Mouse (Mus musculus) spleen, postnatal 10 days (tissue): ENCODE measurements around the gene Hist1h4d.
"Not testable (repeated sequence)": the region's sequence is repeated elsewhere in the genome, so short reads cannot be mapped to it uniquely, and the experiment has no call there.

ENCODE experiments used
- DNase-seq, 2 experiments: peaks; one replicate each; pipeline ENCODE4 v3.0.0; 2021 to 2022; ENCODE audit warnings: low spot score in 2 of 2

Gene Hist1h4d

DNA sequence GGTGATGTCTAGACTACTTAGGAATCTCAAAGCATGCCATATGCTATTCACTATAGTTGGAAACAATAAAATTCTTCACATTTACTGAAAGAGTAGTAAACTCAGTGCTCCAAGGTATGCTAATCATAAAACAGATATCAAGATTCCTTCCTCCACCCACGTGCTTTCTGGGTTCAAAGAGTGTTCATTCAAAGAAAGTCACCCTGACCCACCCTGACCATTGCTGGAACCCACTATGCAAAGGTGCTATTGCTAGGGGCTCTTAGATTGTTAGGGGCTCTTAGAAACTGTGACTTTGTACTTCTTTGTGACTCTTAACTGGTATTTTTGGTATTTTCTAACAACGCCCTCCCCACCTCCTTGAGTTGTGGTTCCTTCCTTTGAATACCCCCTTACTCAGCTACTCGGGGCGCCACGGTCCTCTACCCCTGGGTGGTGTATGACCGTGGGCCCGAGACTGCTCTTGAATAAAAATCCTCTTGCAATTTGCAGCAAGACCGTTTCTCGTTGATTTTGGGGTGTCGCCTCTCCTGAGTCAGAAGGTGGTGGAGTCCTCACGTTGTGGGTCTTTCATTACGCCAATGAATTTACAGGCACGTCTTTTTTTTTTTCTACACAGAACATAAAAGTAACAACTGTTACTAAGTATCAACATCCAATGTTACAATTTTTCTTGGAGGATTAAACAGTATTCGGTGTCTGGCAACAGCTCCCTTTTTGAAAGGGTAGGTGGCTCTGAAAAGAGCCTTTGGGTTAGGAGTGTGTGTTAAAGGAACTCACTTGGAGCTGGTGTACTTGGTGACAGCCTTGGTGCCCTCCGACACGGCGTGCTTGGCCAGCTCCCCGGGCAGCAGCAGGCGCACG, 8.1 kb upstream of the Hist1h4d start:
- peak; percentile 61 to 65 for DNase-seq

DNA sequence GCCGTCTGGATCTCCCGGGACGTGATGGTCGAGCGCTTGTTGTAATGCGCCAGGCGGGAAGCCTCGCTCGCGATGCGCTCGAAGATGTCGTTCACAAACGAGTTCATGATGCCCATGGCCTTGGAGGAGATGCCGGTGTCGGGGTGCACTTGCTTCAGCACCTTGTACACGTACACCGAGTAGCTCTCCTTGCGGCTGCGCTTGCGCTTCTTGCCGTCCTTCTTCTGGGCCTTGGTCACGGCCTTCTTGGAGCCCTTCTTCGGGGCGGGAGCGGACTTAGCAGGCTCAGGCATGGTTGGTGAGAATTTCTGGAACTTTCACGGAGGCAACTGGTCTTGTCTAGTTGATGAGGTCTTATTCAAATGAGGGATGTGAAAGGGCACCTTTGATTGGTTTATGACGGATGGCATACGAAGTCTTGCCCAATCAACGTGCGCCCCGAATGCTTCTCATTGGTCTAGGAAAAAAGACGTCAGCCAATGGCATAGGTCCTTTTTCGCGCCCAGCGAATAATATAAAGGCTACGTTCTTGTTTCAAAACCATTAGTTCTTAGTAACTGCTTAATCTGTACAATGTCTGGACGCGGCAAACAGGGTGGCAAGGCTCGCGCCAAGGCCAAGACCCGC, 7.4 kb upstream of the Hist1h4d start, which contains the start of the genes Hist1h2bf and Hist1h2ad:
Gene Hist1h2bf, minus strand, starts transcription at position 299 of the 627 bp plus-strand sequence.
Gene Hist1h2ad, plus strand, starts transcription at position 484 of the 627 bp plus-strand sequence.
- DNase-seq: peak; percentile 91

DNA sequence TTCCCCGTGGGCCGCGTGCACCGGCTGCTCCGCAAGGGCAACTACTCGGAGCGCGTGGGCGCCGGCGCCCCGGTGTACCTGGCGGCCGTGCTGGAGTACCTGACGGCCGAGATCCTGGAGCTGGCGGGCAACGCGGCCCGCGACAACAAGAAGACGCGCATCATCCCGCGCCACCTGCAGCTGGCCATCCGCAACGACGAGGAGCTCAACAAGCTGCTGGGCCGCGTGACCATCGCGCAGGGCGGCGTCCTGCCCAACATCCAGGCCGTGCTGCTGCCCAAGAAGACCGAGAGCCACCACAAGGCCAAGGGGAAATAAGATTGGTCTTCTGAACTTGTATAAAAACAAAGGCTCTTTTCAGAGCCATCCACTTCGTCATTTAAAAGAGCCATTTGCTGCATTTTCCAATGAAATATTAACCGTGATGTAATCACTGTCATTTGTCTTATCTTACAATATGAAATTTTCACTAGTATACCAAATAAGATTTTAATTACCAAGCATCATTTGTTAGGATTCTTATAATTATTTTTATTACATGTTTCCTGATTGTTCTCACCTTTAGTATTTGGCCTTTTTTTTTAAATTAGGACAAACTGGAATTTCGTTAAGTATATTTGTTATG, 6.7 kb upstream of the Hist1h4d start:
- not testable (repeated sequence) for DNase-seq

DNA sequence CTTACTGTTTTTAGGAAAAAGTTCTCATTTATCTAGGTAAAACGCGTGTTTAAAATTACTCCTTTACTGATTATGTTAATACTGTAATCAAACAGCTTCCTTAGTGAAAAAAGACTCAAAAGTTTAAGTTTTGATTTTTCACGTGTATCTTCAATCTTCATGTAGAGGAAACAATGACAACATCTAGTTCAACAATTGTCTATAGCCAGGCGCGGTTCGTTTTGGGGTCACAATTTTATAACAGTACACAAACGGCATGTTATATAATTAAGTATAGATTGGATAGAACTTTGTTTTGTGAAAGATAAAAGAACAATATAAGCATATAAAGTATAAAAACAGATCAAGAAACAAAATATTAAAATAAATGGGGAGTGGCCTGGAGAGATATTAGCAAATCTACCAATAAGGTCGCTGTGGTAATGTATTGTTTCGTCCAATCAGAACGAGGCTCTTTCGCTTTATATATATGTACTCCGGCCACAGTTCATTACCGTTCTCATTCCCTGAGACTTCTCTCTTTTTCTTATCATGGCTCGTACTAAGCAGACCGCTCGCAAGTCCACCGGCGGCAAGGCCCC, 6.0 kb upstream of the Hist1h4d start, which contains the start of gene Hist1h3d:
Gene Hist1h3d, plus strand, starts transcription at position 493 of the 581 bp plus-strand sequence.
- peak; percentile 68 to 82 for DNase-seq

DNA sequence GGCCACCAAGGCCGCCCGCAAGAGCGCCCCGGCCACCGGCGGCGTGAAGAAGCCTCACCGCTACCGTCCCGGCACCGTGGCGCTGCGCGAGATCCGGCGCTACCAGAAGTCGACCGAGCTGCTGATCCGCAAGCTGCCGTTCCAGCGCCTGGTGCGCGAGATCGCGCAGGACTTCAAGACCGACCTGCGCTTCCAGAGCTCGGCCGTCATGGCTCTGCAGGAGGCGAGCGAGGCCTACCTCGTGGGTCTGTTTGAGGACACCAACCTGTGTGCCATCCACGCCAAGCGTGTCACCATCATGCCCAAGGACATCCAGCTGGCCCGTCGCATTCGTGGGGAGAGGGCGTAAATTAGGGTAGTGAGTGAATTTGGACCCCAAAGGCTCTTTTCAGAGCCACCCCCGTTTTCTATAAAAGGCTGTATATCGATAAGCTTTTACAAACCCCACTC, 5.5 kb upstream of the Hist1h4d start:
- peak; percentile 53 to 67 for DNase-seq

DNA sequence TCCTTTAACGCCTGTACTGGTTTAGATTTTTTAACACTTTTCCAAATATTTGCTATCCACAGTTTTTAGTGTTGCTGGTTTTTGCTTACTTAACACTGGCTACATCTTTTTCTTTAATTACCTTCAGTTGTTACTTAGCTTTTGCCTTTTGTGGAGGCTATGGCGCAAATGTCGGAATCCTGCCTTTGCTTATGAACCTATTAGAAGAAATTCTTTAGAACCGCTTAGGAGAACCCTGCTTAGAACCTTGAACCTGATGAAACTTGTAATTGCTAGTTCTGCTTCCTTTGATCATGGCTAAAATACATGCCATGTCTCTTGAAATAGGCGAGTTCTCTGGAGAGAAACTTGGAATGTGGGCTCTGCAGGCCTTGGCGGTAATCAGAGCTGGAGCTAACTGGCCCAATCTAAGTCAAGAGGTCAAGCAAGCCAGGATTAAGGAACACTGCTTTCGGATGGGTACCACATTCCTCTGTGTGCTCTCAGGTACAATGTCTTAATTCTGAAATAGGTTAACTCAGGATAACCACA, 5.0 kb upstream of the Hist1h4d start:
- DNase-seq: peak; percentile 38 to 50

DNA sequence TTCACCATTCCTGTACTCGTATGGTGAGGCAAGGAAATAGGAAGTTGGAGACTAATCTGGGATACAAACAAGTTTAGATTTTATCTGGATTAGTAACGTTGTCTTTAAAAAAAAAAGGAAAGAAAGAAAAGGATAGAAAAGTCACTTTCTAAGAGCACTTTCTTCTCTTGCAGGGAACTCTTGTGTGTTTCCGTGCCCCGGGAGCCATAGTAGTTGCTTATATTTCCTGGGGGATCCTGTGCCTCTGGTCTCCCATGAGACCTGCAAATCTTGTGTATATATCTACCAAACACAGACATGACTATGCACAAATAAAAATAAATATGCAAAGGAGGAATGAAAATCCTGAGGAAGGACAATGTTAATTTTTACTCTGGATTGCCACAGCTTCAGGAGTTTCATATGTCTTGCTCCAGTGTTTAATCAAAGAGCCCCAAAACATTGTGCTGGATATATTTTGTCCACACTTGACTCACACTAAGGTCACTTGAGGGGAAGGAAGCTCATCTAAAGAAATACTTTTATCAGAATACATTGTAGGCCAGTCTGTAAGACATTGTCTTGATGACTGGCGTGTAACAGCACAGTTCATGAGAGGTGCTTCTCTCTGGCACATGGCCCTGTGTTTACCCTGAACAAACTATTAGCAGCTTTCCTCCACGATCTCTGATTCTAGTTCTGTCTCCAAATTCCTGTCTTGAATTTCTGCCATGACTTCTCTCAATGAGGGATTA, 4.3 kb upstream of the Hist1h4d start:
- peak in 1 of 2 experiments; percentile 47 for DNase-seq

DNA sequence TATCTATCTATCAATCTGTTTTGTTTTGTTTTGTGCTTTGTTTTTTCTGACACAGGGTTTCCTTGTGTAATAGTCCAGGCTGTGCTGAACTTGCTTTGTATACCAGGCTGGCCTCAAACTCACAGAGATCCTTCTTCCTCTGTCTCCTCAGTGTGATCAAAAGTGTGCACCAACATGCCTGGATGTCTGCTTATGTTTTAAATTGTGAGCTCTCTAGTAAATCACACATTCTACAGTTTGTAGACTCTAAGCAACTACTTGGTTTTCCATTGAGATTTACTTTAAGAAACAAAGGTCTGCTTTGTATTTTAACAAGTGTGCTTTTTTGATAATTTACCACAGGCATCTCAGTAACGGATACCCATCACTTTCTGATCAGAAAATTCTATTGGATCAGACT, 3.6 kb upstream of the Hist1h4d start:
- DNase-seq: no peak

DNA sequence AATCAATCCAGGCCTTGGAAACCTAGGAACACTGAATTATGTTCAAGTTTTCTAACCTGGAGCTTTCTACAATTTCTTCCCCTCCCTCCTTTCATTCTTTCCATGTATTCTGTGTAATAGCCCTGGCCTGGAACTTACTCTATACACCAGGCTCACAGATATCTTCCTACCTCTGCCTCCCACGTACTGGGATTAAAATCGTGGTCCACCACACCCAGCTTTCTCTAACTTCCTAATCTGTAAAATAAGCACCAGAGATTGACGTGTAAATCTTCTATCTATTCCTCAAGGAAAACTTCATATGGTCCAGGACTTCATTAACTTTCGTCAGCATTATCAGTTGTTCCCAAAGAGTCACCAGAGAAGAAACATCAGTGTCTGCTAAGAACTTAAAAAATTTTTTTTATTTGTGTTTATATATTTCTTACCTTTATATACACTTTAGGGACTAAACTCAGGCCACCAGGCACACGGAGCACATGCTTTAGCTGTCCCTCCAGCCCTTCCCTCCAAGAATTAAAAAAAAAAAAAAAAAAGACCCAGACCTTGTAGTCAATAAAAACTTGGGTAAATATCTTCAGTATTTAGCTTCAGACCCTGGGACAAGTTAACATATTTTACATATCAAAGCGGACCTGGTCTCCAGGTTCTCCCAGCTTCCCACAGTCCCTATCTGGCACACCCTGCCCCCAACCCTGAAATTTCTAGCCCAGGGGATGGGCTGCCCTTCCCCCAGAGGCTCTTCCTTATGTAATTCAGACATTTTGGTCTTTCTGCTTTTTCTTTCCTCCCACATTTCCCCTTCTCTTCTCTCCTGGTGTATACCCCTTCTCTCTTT, 1.0 kb downstream of the Hist1h4d start:
- peak; percentile 28 to 40 for DNase-seq

DNA sequence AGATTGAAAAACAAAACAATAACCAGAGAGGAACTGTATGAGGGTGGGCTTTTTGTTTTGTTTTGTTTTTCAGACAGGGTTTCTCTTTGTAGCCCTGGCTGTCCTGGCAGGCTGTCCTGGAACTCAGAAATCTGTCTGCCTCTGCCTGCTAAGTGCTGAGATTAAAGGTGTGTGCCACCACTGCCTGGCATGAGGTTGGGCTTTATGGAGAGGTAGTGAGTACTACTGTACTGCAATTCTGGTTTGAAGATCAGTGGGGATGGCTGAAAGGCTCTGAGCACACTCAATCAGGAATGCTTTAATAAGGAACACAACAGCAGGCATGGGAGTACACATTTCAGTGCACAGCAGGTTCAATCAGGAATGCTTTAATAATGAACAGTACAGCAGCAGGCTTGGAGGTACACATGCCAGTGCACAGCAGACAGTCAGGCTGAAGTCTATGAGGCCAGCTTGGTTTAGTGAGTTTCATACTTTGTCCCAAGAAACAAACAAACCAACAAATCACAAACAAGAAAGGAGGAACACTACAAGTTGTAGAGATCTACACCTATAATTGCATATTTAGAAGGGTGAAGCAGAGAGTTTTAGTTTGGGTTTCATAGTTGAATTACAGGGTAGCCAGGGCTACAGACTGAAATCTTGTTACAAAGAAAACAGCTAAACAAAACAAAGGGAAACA, 2.1 kb downstream of the Hist1h4d start:
- DNase-seq: peak; percentile 38 to 44

DNA sequence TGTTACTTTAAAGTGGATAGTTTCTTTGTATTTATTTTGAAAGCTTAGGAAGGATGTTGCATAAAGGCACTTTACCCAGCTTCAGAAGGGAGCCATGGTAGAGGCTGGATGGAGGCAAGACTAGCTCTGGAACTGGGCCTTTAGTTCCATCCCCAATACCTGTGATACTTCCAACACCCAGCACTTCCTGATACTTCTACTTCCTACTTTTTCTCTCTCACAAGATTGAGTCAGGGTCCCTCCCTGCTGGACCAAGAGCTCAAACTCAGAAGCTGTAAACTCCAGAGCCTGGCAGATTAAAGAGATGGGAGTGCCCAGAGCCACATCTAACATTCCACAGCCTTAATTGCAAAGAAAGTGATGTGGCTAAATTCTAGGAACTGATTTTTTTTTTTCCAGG, 2.9 kb downstream of the Hist1h4d start:
- DNase-seq: peak in 1 of 2 experiments; percentile 37

DNA sequence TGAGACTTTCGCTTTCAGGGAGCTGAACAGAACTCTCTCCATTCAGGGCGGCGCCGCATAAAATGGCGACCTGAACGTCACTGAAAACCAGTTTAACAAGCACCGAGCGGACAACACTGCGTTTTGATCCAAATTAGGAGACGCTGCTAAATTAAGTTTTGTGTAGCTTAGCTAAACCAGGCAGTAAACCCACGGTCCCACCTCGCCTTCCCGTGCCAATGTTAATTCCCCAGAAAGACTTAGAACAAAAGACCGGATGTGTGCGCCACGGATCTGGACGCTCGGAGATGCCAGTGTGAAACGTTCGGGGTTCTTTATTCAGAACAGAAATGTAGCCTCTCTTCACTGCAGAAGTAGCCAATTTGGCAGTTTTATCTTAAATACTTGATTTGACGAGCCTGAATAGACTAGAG, 3.6 kb downstream of the Hist1h4d start:
- DNase-seq: peak; percentile 78 to 86

DNA sequence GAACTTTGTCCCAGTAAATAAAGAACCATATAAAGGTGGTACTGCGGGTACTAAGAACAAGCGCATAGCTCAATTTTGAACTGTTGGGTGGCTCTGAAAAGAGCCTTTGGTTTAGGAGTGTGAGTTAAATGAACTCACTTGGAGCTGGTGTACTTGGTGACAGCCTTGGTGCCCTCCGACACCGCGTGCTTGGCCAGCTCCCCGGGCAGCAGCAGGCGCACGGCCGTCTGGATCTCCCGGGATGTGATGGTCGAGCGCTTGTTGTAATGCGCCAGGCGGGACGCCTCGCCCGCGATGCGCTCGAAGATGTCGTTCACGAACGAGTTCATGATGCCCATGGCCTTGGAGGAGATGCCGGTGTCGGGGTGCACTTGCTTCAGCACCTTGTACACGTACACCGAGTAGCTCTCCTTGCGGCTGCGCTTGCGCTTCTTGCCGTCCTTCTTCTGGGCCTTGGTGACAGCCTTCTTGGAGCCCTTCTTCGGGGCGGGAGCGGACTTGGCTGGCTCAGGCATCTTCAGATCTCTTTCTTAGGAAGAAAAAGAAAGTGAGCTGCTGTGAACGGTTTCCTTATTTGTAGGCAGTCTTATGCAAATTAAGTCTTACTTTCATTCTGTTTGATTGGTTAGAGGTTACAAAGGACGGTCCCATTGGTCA, 4.2 kb downstream of the Hist1h4d start:
- DNase-seq: peak; percentile 79 to 86

DNA sequence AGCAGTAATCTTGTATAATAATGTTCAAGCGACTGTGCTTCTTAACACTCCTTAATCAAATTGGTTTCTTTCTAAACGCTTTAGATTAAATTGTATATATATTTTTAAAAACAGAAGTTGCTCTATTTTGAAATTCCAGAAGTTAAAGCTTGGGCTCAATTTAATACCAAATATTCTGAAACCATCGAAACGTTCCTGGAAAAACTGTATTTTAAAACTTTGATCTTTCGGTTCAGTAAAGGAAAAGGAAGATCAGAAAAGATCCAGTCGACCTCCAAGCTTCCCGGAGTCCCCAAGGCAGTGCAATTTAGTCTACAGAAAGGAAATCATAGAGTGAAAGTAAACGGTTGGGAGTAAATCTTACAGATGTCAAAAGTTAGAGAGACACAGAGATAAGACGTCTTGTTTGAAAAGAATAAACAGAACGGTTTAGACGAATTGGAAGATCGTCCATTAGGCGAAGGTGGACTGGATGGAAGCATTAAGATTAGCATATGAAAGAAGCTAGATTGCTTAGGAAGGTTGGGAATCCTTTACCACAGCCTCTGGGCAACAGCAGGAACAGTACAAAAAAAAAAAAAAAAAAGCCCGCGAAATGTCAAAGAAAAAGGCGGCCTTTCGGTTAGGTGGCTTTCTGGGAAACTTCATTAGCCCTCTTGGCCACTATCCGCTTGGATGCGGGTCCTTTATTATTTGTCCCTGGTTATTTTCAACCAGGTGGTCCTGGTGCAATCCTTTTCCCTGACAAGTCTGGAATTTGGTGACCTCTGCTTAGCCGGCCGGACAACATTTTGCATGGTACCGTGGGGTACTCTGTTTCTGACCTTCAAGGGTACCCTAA, 4.9 kb downstream of the Hist1h4d start:
- peak; percentile 35 to 61 for DNase-seq

DNA sequence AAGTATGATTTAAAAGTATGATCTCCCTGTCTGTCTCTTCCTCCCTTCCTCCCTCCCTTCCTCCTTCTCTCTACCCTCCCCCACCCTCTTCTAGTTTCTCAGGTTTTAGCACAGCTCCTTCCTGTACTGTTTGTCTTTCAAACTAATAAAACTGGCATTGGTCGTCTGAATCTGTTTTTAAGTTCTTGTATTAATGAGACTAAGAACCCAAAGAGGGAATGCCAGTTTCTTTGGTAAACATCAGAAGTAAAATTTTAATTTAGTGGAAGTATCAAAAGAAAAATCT, 5.5 kb downstream of the Hist1h4d start:
- no peak for DNase-seq

DNA sequence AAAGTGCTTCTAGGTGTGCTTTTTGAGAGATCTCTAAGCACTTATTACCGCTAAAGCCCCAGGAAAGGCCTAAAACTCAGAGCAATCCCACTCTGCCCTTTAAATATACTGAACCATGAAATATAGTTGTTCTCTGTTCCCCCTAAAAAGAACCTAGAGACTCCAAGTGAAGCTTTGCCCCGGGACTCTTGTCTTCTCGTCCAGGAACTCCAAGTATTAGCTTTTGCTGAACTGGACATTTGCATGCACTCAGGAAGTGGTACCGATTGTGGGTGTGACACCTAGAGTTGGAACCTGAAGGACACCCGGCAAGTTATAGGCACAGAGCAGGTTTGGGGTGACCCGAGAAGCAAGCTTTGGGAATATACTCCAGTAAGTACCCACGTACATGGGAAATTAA, 9.8 kb downstream of the Hist1h4d start:
- DNase-seq: no peak

DNA sequence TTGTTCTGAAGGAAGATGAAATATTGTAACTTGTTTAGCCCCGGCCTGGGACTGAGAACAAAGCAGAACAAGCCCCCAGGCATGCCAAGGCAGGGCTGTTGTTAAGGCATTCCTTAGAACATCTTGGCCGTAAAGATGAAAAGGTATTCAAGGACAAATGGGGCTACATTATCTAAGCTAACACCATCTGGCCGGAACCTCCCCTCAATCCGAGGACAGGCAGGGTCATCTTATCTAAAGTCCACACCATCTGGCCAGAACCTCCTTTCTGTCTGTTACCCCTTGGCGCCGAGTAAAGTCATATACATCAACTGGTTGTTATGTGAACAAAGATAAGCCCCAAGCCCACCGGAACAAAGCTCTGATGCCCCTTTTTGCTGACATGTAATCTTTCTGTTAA, 10.5 kb downstream of the Hist1h4d start:
- not testable (repeated sequence) for DNase-seq

DNA sequence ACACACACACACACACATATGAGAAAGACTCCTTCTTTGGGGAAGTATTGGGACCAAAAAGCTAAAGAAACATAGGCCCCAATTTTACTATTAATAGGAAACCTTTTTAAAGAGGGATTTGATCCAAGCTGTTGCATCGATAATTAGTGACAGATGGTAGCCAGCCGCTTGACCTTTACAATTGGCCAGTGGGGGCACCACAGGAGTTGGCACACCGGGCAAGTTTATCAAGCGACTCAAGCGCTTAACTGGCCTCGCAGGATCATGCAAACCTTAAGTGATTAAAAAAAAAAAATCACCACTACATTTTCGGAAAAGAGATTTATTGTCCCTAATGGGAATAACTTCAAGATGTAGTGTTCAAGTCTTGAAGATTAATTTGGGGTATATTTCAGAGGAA, 11.2 kb downstream of the Hist1h4d start:
- no peak for DNase-seq
